Mouse (Mus musculus) left cerebral cortex, postnatal 25 days (tissue): ENCODE measurements around the gene Zfp148. TPM values are rescaled to one million over a fixed set of nuclear protein-coding genes. Genes with fewer than 3 reads are reported as not detected.
A peak's percentile ranks its signal among the peaks of the same experiment; 100 is the strongest.

Experiments used
- DNase-seq, 2 experiments: peaks; one replicate each; pipeline ENCODE4 v3.0.0; 2022; ENCODE audit warnings: low spot score in 2 of 2, mixed read lengths in 1 of 2
- intact Hi-C: fragments of 180-260 bp; cut with DNase I; formaldehyde crosslinking; loops from one replicate; pipeline ENCODE4 v1.15.1; 2025
- total RNA-seq, 2 experiments: library from RNA; stranded (reverse); gene quantifications; 2 replicates each; pipeline ENCODE4 v1.2.3; 2021

The Zfp148 gene
- total RNA-seq, 2 experiments from 2014 or later, result 142 to 153 TPM

DNA sequence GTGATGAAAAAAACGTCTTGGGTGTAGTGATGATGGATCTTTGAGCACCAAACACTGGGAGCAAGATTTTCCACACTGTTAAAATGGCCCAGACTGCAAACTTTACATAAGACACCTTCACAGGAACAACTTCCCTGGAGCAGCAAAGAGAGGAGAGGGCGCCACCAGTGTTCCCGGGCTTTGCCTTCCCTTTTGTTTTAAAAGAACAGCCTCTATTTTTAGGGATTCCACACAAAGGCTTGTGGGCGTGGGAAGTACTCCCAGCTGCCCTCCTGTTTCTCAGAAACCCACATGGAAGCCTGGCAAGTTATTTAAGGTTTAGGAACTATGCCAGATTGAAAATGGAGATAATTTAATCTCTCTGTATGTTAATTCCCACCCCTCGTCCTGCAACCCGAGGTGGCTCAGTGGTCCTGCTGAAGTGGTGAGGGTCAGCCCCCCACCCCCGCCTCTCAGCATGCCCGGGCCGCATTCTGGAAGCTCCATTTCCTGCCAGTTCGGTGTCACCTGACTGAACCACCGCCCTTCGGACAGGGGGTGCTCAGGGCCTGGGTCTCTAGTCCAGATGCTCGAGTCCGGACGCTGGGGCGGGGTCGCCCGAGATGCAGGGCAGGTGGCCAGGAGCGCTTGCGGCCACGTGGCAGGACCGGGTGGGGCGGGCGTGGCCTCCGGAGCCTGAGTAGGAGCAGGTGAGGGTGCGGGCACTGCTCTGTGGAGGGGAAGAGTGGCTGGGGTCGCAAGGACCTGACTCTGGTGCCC, 136.3 kb downstream of the Zfp148 start, which contains the start of gene Slc12a8:
Gene Slc12a8 (plus strand): TSS at position 522 of the 759 bp plus-strand sequence.
- peak; percentile 64 to 88 for DNase-seq
- intact Hi-C loops, result no loop called here

DNA sequence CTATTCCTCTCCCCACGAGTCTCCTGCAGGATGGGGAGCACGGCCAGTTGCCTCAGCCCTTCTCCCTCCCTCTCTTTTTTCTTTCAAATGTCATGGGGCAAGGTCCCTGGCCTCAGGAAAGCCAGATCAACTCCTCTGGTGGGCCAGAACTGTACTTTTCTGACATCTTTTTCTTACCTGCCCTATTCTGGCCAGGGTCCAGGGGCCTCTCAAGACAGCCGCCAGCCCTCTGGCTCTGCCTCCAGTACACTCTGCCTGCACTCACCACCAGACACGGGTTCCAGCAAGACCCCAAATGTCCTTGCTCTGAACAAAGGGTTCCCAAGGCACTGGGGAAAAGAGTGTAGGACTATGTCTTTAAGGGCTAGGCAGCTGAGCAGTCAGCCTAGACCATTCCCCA, 137.0 kb downstream of the Zfp148 start:
- intact Hi-C loops, result no loop called here
- DNase-seq, result no peak

DNA sequence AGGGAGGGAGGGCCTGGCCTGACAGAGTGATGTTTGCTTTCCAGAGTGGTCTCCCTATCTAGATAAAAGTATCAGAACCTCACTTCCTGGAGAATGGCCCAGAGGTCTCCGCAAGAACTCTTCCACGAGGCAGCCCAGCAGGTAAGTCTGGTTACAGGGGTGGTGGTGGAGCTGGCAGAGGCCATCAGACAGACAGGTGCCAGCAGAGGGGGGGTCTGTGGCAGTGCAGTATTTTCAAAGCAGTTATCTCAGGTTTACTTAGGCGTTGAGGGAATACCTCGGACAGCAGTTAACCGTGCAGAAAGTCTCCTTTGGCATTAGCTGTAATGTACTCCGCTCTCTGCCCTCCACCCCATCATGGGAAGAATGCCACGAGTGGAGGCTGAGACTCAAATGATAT, 137.6 kb downstream of the Zfp148 start:
- no peak for DNase-seq
- intact Hi-C loops, result no loop called here

DNA sequence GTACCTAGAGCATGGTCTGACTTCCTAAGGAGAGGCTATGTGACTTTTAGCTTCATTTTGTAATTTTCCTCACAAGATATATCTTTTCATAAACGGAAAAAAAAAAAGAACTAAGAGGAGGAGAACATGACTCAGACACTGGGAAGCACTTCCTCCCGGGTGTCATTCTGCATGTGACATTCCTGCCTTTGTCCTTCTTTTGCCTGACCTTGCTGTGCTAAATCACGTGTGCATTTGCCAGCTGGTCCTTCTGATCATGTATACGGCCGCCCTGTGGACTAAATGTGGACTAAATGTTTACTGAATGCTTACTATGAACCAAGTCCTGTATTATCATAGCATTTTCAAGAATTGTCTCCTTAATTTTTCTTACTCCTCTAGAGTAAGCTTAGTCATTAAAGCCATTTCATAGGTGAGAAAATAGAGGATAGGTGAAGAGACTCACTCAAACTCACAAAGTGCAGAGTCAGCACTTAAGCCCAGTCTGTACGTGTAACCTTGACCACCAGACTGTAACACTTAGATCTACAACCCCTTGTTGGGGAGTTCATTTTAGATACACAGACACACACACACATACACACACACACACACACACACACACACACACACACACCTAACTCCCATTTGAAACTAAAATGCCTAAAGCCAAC, 139.4 kb downstream of the Zfp148 start:
- DNase-seq, result peak in 1 of 2 experiments; percentile 18
- intact Hi-C loops, result no loop called here

DNA sequence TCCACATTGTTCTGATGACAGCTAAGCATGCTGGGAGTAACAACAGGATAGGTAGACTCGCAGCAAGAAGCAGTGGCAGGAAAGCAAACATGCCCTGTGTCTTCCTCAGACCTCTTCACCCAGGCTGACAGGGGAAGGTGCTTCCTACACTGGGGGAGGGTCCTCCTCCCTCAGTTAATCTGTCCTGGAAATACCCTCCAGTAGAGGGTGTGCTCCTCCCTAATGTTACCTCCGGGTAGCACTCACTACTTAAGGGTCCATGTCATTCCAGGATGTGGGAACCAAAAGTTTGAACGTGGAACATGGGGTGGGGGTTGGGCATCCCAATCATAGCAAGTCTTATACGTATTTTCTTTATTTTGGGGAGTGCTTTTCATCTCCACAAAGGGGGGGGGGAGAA, 141.9 kb downstream of the Zfp148 start:
- intact Hi-C loops, result no loop called here
- no peak for DNase-seq

DNA sequence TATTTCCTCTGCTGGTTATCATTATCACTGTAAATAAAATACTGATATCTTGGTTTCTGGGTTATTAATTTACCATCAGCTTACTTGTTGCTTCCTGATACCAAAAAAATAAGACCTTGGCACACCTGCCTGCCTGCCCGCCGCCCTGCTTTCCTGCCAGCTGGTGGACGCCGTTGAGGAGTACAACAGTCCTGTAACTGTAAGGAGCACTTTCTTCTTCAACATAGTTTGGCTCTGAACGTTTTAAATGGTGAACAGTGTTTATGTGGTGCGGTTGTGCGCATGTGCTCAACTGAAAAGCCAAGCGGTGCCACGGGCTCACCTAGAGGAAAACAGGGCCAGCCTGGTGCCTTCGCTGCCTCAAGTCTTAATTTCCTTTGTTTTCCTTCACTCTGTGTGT, 142.9 kb downstream of the Zfp148 start:
- intact Hi-C loops, result no loop called here
- no peak for DNase-seq

DNA sequence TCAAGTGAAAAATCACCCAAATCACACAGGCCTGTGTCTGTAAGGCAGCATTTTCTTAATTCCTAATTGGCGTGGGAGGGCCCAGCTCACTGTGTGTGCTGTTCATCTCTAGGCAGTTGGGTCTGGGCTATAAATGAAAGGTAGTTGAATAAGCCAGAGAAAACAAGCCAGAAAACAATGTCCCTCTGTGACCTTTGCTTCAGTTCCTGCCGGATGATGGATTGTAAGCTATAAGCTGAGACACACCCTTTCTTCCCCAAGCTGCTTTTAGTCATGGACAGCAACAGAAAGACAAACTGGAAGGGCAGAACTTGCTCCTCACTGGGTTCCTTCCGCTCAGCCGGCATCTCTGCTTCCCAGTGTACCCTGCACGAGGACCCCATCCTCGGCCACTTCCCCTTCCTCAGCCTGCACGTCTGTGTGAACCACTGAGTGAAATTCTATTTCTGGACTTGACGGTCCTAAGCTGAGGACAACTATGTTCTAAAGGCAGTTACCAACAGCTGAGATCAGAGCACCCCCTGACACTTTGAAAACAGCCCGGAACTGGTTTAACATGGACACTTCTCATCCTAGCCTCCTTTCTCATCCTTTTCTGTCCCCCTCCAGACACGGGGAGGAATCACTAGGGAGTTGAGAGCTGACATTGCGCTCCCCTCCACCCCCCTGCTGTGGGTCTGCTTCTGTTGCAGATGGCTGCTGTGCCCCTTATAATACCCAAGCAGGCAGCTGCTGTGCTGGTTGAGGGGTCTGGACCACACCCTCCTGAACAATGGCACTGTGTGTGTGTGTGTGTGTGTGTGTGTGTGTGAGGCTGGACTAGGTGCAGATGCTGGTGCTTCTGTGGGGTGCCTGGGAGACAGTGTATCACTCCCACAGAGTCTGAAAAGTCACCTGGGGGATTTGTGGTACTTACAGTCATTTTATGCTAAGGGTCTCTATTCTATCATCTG, 149.1 kb downstream of the Zfp148 start:
- peak in 1 of 2 experiments; percentile 15 for DNase-seq
- intact Hi-C loops, result no loop called here

DNA sequence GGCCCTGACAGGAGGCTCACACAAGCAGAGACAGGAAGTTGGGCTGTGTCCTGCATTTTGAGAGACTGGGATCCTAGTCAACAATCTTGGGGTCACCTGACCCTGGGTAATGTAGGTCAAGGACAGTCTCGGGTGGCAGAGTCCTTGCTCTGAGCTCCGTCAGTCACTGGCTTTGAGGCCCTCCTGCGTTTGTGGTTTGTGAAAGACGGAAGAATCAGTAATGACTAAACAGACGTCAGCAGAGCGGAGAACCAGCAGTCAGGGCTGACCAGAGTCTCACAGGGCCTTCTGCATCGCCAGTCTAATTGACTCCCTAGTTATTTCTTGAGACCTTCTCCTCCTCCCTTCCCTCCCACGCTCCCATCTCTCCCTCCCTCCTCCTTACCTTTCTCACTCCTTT, 150.5 kb downstream of the Zfp148 start:
- DNase-seq, result no peak
- intact Hi-C loops, result no loop called here

DNA sequence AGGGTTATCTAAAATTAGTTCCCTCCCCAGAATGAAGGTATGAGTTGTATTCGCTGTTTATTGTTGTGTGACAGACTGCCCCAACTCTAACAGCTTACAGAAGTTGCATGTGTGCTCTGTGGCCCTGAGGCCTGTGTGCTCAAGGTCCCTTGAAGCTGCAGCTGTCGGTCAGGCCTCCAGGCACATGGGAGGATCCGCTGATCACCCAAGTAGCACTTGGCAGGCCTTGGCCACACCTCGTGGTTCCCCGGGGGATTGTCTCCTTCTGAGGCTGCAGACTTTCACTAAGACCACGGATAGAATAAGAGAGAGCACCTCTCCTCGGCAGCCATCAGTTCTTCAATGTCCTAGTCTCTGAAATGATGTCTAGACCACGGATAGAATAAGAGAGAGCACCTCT, 155.8 kb downstream of the Zfp148 start:
- intact Hi-C loops, result no loop called here

DNA sequence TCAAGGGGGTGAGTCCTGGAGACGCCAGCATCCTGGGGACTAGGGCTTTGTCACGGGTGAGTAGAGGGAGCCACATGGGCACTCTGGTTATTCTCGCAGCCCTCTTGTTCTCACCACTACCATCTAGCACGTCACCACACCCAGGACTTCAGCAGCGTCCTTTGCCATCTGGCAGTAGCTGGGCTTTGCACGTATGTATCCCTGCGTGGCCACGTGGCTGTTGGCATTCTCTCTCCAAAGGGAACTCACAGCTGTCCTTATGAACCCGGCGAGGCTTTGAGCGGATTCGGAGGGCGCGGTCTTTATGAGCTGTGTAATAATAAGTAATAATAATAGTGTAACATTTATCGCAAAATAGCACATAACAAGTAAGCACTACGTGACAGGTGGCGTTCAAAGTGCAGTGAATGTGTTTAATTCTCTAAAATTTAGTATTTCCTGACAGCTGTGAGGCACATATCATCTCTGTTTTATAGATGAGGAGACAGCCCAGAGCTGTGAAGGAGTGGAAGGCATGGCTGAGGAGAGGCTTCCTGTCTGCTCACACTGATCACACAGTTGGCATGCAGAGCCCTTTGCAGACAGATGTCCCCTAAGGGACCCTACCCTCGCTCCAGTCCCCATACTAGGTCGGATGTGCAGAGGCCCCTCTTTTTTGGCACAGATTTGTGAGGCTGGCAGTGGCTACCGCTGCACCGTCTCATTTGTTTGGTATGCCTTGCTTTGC, 157.0 kb downstream of the Zfp148 start:
- no peak for DNase-seq
- intact Hi-C loops, result no loop called here

More for the DNA sequence above, 155.8 kb downstream of the Zfp148 start:
- no peak for DNase-seq

DNA sequence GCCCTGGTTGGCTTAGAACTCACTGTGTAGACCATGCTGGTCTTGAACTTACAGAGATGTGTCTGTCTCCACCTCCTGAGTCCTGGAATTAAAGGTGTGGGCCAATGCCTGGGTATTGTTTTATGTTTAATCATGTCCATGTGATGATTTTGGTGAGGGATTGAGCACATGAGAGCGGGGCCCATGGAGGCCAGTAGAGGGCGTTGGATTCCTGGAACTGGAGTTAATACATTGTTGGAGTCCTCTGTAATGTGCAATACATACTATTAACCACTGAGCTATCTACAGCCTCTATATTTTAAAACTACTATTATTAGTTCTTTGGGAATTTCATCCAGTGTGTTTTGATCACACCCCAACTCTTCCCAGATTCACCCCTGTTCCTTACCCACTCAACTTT, 163.7 kb downstream of the Zfp148 start:
- intact Hi-C loops, result no loop called here
- DNase-seq, result no peak

DNA sequence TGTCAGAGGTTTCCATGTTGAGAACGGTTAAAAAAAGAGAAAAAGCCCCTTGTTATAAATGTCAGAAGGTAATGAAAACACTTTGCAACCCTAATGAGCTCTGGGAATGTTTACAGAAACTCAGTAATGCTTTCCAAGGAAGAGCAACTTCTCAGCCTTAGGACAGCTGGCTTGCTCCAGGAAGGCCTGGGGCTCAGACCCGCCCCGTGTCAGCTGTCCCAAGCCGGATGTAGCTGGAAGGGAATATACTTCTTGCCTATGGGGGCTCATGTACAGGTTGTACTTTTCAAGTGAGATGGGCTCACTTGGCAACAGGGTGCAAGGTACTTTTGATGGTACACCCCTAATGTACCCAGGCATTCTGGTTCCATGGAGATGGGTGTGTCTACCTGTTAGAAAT, 164.9 kb downstream of the Zfp148 start:
- intact Hi-C loops, result no loop called here
- DNase-seq, result no peak

DNA sequence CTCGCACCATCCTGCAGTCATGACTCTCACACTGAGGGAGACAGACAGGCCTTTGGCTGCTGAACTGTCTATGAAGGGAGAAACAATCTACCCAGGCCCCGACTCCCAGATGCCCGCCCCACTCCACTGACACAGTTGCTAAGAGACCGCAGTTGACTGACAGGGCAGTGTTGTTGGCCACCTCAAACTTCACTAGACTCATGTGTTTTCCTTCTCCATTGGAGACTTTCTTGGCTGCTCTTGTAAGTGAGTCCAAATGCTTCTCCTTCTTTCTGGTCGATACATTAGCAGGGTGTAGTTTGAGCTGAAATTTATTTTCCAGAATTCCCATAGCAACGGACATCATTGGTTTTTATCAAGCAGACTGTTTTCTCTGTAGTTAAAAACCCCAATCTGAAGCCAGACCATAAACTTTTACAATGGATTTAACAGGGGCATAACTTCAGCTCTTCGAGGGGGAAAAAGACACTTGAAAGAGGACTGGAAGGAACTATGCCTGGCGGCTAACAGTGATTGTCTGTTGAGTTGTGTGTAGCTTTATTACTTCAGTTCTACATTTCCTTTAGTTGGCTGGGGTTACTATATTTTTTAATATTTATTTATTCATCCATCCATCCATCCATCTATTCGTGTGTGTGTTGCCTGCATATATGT, 173.2 kb downstream of the Zfp148 start:
- intact Hi-C loops, result no loop called here
- no peak for DNase-seq

Other genes with a start within 250 kb of the Zfp148 start
- gene Osbpl11, start 195.8 kb upstream of the Zfp148 start, total RNA-seq, result 10 to 100 TPM; 15.3 to 15.8 TPM
- 10 to 100 TPM; 35.8 to 37.3 TPM for gene Snx4, start 129.4 kb upstream of the Zfp148 start, total RNA-seq
- gene Slc12a8, start 136.5 kb downstream of the Zfp148 start, total RNA-seq, result under 1 TPM; 0.48 to 0.87 TPM